Mouse (Mus musculus): ENCODE data around the gene Hist1h2ag.

Gene Hist1h2ag

GRCm38 (mm10) chr13:22008707-22009106, 34.0 kb downstream of the Hist1h2ag start:
- no peak for DNase-seq (ENCODE audit: low spot score)

- DNase-seq (ENCODE audit: low spot score): no peak
Measured at GRCm38 (mm10) chr13:22007872-22008271, 34.9 kb downstream of the Hist1h2ag start.

- no peak for DNase-seq (ENCODE audit: low spot score)
Measured at GRCm38 (mm10) chr13:22007121-22007510, 35.6 kb downstream of the Hist1h2ag start.

GRCm38 (mm10) chr13:22006334-22007120, 36.2 kb downstream of the Hist1h2ag start:
- peak; percentile 42 for DNase-seq (ENCODE audit: low spot score)

GRCm38 (mm10) chr13:22005605-22006333, 37.0 kb downstream of the Hist1h2ag start:
- DNase-seq (ENCODE audit: low spot score): peak; percentile 48

GRCm38 (mm10) chr13:22001823-22002222, 40.9 kb downstream of the Hist1h2ag start:
- DNase-seq (ENCODE audit: low spot score): no peak

GRCm38 (mm10) chr13:22001346-22001745, 41.4 kb downstream of the Hist1h2ag start:
- DNase-seq (ENCODE audit: low spot score): no peak

GRCm38 (mm10) chr13:21999147-21999546, 43.6 kb downstream of the Hist1h2ag start:
- DNase-seq (ENCODE audit: low spot score): no peak

- DNase-seq (ENCODE audit: low spot score): no peak
Measured at GRCm38 (mm10) chr13:21998412-21998811, 44.3 kb downstream of the Hist1h2ag start.

GRCm38 (mm10) chr13:21997821-21998220, 44.9 kb downstream of the Hist1h2ag start:
- DNase-seq (ENCODE audit: low spot score): no peak

GRCm38 (mm10) chr13:21997201-21997820, 45.4 kb downstream of the Hist1h2ag start:
- no peak for DNase-seq (ENCODE audit: low spot score)

GRCm38 (mm10) chr13:21996840-21997185, 45.9 kb downstream of the Hist1h2ag start:
- DNase-seq (ENCODE audit: low spot score): no peak

GRCm38 (mm10) chr13:21996101-21996839, 46.5 kb downstream of the Hist1h2ag start:
- DNase-seq (ENCODE audit: low spot score): no peak

GRCm38 (mm10) chr13:21995331-21995914, 47.3 kb downstream of the Hist1h2ag start:
- DNase-seq (ENCODE audit: low spot score): no peak

- no peak for DNase-seq (ENCODE audit: low spot score)
Measured at GRCm38 (mm10) chr13:21994896-21995295, 47.8 kb downstream of the Hist1h2ag start.

- peak; percentile 62 for DNase-seq (ENCODE audit: low spot score)
Measured at GRCm38 (mm10) chr13:21993957-21994738, 48.6 kb downstream of the Hist1h2ag start.

- no peak for DNase-seq (ENCODE audit: low spot score)
Measured at GRCm38 (mm10) chr13:21992550-21992949, 50.2 kb downstream of the Hist1h2ag start.

Measured in testis, postnatal 14 days (tissue).